Mouse (Mus musculus) fibroblast of lung, adult 2 months (primary cell): ENCODE measurements around the gene Cd209a.
"Not testable (repeated sequence)": the region's sequence is repeated elsewhere in the genome, so short reads cannot be mapped to it uniquely, and the experiment has no call there.

Experiments used
- DNase-seq: peaks from one replicate; pipeline ENCODE4 v3.0.0-alpha.2; 2011; ENCODE audit warnings: low read depth

Cd209a gene

DNA sequence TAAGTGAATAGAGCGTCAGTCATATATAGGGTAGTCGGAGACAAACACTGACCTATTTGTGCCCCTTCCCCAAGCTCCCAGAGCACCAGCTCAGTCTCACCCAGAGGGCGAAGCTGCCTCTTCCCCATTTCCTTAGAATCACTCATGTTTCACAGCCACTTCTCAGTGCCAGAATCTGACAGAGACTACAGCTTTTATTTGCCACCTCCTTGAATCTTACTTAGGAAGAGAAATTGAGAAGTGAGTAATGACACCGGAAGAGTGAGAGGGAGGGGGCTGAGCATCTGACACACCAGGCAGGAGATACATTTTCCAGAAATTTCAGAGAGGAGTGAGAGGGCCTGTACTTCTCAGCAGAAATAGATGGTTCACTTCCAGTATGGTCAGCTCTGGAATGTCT, at the start of gene Cd209a:
TSS of gene Cd209a (minus strand) at position 224 of the 400 bp plus-strand sequence.
- DNase-seq, result no peak

DNA sequence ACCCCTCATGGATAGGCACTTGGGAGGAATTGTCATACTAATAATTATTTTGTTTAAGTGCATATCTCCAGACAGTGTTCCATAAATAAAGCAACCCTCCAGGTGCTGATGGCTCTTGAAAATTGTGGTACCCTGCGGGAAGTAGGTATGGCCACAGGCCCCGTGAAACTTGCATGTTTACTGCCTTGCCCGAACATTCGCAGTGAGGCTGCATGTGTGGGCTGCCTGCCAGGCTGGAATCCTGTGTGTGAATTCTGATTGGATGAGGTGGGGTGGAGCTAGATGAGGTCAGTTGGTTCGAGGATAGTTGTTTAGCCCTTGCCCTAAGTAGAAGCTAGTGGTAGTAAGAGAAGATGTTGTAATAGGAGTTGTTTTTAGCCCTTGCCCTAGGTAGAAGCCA, 19.9 kb upstream of the Cd209a start:
- DNase-seq, result not testable (repeated sequence)

- peak; percentile 83 for DNase-seq
Observed at GRCm38 (mm10) chr8:3754261-3754850, 5.6 kb upstream of the Cd209a start.

DNA sequence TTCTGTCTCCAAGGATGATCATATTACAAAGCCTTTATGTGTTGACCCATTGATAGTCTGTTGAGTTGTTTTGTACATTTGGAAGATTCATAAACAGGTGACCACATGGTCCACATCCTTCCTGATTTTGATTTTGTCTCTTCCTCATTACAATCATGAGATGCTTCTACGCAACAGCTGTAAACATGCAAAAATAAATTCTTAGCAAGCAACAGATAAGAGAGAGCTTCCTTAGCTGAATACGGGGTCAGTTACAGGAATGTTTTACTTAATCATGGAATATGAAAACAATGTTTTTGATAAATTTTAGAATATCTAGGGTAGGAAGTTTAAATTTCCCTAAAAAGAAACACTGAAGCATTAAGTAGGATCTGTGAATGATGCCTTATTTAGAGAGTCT, 11.8 kb downstream of the Cd209a start:
- no peak for DNase-seq

DNA sequence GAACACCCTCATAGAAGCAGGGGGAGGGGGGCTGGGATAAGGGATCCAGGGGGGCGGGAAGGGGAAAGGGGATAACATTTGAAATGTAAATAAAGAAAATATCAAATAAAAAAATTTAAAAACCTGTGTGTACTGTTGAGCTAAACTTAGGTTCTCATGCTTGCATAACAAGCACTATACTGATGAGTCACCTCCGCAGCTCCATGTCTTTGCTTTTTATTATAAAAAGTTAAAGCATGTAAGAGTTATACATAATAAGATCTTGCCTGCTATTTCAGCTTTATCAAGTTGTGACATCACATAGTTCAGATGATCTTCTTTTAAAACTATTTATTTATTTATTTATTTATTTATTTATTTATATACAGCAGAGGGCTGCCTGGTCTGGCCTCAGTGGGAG, 13.2 kb downstream of the Cd209a start:
- no peak for DNase-seq

DNA sequence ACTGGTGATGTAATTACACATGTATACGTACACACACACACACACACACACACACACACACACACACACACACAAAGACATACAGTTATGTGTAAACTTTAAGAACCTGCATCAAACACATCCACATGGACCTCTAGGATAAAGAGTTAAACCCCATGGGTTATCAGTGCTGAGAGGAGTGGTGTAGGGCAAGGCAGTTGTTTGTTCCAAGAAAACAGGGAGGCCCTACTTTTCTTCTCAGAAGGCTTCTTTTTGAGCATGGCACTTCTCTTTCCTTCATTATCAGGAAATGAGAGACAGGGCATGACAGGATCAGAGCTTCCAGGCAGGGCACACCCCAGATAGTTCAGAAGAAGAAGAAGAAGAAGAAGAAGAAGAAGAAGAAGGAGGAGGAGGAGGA, 14.7 kb downstream of the Cd209a start:
- no peak for DNase-seq

DNA sequence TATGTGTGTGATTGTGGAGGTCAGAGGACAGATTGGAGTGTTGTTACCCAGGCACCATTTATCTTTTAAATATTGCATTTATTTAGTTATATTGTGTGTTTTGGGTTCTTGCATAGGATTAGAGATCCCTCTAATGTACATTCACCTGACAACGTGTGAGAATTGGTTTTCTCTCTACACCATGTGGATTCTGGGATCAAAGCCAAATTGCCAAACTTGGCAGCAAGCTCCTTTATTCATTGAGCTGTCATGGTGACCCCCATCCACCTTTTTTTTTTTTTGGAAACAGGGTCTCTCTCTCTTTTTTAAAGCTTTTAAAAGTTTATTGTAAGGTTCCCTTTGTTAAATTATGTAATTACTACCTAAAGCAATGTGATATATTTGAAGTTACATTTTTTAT, 27.7 kb downstream of the Cd209a start:
- DNase-seq, result no peak

DNA sequence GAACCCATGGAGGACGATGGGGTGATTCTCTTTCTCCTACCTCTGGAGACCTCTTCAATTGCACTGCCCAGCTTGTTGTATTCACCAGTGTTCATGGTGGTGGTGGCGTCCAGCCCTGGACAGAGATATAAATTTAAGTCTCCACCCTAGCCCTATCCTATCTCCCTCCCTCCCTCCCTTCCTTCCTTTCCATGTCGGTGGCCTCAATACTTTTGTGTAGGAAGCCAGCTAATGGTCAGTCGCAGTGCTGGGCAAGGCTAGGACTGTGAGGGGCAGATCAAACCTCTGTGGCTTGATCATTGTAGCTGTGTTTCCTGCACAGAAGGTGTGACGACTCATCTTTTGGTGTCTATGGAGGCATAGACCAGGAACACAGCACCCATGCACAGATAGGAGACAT, 28.2 kb downstream of the Cd209a start, which contains the start of gene Clec4g:
TSS of gene Clec4g (minus strand) at position 101 of the 400 bp plus-strand sequence.
- no peak for DNase-seq

DNA sequence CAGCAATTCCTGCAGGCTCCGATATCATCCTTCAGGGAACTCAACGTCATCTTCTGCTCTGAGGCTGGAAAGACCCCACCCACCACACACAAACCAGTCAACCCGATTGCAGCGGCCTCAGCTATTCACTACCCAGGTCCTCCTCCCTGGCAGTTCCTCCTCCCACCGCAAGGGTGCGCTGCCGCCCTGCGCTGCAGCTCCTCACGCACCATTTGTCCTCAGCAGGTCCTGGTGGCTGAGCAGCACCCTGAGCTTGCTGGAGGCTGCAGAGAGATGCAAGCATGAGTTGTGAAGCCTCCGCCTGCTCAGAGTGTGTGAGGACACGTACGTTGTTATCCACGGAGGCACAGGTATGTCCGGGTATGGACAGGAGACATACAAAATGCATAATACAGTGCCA, 30.2 kb downstream of the Cd209a start:
- DNase-seq, result no peak

DNA sequence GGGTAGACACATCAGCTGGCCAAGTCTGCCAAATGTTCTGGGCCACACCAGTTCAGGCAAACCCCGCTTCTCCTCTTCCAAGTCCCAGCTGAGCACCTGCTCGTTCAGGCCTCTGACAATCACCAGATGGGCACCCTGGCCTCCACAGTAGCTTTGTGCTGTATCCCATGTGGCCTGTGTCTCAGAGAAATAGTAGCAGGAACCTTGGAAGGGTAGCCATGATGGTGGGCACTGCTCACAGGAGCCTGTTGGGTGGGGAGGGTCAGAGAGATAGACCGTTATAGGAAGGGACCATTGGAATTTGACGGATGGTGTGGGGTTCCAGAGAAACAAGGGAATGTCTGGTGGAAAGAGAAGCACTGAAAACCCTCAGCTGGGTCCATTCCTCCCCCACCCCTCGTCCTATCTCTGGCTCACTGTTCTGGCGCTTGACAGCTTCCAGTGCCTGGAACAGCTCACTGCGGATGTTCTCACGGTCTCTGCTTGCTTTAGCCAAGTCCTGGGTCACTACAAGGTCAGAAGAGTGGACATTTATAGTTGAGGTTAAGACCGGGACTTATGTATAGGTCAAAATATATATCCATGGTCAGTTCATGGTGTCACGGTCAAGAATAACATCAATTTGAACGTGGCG, 31.3 kb downstream of the Cd209a start:
- no peak for DNase-seq

GRCm38 (mm10) chr8:3711646-3712045, 37.1 kb downstream of the Cd209a start:
- no peak for DNase-seq

DNA sequence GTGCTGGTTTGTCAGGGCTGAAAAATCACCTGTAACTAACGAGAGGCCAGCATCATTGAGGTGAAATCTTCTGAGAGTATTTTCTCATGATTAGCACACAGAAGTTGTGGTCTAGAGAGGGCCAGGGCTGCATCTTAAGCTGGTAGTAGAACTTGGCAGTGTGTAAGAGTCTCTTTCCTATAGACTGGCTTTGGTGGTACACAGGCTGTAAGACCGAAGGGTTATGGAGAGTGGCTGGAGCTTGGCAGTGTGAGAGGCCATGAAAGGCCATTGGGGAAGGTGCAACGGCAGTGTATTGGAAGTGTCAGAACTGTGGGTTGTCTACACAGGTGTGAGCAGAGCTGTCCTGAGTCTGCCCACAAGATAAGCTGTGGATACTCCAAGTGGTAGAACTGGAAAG, 38.5 kb downstream of the Cd209a start:
- no peak for DNase-seq

GRCm38 (mm10) chr8:3707611-3708010, 41.2 kb downstream of the Cd209a start:
- no peak for DNase-seq

DNA sequence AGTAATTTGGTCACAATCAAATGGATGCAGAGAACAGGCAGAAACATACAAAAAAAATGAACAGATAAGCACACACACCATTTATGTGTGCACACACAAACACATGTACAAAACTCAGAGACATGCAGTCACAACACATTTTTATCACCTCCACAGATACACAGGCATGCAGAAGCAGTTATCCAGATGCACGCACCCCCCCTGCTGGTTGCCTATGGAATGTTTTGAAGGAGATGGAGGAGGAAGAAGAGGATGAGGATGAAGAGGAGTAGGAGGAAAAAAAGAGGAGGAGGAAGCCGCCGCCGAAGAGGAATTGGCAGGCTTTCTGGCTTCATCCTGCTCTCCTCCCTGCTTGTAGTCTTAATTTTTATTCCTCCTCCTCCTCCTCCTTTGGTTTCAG, 43.1 kb downstream of the Cd209a start:
- no peak for DNase-seq

DNA sequence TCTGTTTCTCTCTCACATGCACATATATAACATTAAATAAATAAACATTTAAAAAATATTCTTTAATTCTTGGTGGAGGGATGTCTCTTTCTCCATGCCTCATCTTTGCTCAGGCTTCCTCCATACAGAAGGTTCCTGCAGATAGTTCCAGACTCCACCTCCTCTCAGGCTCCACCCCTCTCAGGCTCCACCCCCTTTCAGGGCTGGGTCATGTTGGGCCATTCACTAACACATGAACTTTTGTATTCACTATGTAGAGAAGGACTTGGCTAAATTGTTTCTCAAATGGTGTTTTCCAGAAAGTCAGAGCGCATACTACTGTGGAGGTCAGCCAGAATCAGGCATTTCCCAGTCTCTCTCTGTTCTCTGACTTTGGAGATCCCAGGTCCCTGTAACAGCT, 47.3 kb downstream of the Cd209a start:
- DNase-seq, result no peak

- DNase-seq, result no peak
Observed at GRCm38 (mm10) chr8:3694121-3694520, 54.7 kb downstream of the Cd209a start, which contains the start of gene Fcer2a. Gene Fcer2a, minus strand, starts transcription at chr8:3694175.
